Mouse (Mus musculus) right cerebral cortex, adult 2 months (tissue): Measurements from ENCODE around the gene Snai1.

Source experiments
- DNase-seq, 2 experiments: peaks; one replicate each; pipeline ENCODE4 v3.0.0; 2021 to 2022; ENCODE audit warnings: low spot score in 2 of 2

Gene Snai1

GRCm38 (mm10) chr2:167519606-167520252 is 18.3 kb upstream of the Snai1 start:
- DNase-seq, result no peak

GRCm38 (mm10) chr2:167528278-167528677 is 9.7 kb upstream of the Snai1 start:
- DNase-seq, result peak; percentile 41 to 46

GRCm38 (mm10) chr2:167529935-167530513 is 8.0 kb upstream of the Snai1 start:
- no peak for DNase-seq

GRCm38 (mm10) chr2:167530536-167530935 is 7.5 kb upstream of the Snai1 start:
- DNase-seq, result no peak

- DNase-seq, result peak; percentile 30 to 34
Measured at GRCm38 (mm10) chr2:167532131-167532530, 5.9 kb upstream of the Snai1 start.

GRCm38 (mm10) chr2:167533880-167534279 is 4.1 kb upstream of the Snai1 start:
- DNase-seq, result no peak

GRCm38 (mm10) chr2:167536320-167536945 is 1.6 kb upstream of the Snai1 start:
- DNase-seq, result no peak

GRCm38 (mm10) chr2:167538671-167539306 is 794 bp downstream of the Snai1 start:
- DNase-seq, result no peak

GRCm38 (mm10) chr2:167539536-167540476 is 1.8 kb downstream of the Snai1 start:
- no peak for DNase-seq

- no peak for DNase-seq
Measured at GRCm38 (mm10) chr2:167540477-167541110, 2.6 kb downstream of the Snai1 start.

- DNase-seq, result no peak
Measured at GRCm38 (mm10) chr2:167541324-167541723, 3.3 kb downstream of the Snai1 start.

GRCm38 (mm10) chr2:167541761-167542160 is 3.8 kb downstream of the Snai1 start:
- DNase-seq, result no peak

GRCm38 (mm10) chr2:167542361-167542760 is 4.4 kb downstream of the Snai1 start:
- DNase-seq, result no peak

- DNase-seq, result no peak
Measured at GRCm38 (mm10) chr2:167543121-167544003, 5.4 kb downstream of the Snai1 start.

- no peak for DNase-seq
Measured at GRCm38 (mm10) chr2:167544004-167544356, 6.0 kb downstream of the Snai1 start.

GRCm38 (mm10) chr2:167544456-167544855 is 6.5 kb downstream of the Snai1 start:
- DNase-seq, result no peak

GRCm38 (mm10) chr2:167546447-167547195 is 8.6 kb downstream of the Snai1 start:
- no peak for DNase-seq

GRCm38 (mm10) chr2:167547444-167547843 is 9.4 kb downstream of the Snai1 start:
- no peak for DNase-seq

GRCm38 (mm10) chr2:167548961-167549360 is 11.0 kb downstream of the Snai1 start:
- no peak for DNase-seq
